Mouse (Mus musculus): ENCODE results near the gene Rsu1.

Rsu1 gene

DNA sequence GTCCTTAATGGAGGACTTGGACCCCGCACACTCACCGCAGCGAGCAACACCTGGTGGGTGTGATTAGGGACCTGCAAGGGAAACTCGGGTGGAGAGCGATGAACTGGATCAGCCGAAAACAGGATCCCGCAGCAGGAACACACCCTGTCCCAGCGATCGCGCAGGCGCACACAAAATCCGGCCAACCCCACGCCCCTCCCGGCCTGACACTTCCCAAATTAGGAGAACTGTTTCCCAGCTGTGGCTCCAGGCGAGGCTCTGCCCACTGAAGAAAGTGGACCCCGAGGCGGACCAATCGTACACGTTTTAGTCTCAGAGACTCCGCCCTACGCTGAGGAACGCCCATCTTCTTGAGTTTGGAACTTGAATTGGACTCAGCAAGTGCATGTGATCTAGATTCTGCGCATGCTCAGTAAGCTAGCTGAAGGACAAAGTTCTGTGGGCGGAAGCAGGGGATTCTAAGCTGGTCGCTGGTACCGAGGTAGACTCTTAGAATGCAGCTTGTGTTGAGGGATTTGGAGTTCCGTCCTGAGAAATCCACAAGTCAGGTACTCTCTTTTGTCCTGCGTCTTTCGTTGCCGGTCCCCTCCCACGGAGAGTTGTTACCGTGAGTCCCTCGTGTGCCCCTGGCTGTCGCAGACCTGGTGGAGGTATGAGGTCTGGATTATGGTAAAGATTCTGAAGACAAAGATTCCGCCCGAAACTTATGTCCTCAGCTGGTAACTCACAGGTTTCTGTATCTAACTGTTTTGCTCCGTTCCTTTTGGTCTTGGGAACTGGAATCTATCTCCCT, at the start of gene Rsu1:
Rsu1 (minus strand) TSS at position 251 of the 793 bp plus-strand sequence.
- DNase-seq: peak; percentile 100

DNA sequence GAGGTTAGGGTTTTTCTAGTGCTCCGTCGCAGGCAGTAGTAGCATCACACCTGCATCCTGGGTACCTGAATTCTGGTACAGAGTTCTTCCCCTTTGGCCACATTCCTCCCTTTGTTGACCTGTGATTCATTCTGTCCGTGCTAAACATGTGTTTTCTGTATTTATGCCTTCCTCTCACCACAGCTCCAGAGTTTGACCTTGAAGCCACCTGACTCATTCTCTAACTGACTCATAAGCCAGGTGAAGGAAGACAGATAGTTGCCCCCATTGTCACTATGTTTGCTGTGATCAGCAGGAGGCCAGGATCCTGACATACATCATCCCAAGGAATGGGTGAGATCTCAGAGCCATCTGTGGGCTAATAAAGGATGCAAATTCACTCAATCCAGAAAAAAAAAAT, 32.2 kb upstream of the Rsu1 start:
- DNase-seq: no peak

DNA sequence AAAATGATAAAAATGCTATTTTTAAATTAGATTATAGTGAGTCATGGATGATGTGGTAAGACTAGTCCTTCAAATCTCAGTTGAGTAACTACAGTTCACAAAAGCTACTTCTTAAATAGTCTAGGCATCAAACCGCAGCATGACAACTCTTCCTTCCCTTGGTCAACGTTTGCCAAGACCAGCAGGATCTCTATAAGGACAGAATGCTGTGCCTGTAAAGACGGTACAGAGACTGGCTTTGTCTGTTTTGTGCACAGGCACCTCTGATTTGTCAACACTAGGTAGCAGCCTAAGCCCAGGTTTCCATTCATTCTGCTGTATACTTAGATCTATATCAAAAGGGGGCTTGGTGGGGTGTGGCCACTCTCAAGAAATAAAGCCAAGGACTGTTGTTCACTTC, 27.8 kb upstream of the Rsu1 start:
- DNase-seq: peak; percentile 66

DNA sequence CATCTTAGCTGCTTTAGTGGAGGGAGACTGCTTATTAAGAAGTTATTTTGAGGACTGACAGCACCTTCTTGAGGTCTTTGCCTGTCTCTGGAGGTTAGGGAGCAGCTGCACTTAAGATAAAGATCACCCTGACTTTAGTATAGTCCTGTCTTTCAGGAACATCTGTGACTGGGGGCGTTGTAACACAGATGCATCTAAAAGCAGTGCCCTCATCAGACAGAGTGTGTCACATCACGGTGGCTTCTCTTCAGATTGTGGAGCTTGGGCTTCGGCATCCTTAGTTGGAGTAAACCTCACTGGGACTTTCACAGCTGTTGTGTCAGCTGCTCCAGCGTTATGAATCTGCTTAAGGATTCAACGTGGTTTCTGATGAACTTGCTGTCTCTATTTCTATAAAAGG, 26.5 kb upstream of the Rsu1 start:
- no peak for DNase-seq

DNA sequence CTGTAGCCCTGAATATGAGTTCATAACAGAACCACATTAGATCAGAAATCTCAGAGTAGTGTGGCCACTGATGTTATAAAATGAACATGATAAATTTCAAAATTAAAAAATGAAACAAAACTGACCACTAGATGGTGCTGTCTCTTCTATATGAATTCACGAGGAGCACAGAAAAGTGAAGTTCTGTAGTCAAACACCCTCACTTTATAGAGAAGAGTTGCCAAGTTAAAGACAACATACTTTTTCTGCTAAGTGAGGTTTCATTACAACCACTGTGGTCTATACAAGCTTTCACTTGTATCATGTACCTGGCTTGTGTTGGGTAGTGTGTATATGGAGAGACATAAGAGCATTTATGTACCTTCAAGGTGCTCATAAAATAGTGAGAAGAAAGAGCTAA, 19.4 kb upstream of the Rsu1 start:
- DNase-seq: peak; percentile 67

DNA sequence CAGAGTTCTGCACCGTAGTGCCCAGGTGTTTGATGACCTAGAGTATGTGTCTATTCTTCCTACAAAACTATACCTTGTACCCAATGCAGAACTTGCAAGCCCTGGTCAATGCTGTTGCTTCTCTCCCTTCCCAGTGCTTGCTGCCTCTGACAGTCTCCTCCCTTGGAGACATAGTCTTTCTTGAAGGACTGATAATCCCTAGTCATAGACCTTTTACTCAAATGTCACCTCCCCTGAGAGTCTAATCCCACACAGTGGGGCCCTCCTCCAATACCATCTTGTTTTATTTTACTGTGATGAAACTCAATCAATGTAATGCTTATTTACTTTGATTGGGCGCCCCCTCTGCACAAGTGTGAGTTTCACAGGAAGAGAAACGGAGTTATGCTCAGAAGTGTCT, 18.9 kb upstream of the Rsu1 start:
- DNase-seq: no peak

DNA sequence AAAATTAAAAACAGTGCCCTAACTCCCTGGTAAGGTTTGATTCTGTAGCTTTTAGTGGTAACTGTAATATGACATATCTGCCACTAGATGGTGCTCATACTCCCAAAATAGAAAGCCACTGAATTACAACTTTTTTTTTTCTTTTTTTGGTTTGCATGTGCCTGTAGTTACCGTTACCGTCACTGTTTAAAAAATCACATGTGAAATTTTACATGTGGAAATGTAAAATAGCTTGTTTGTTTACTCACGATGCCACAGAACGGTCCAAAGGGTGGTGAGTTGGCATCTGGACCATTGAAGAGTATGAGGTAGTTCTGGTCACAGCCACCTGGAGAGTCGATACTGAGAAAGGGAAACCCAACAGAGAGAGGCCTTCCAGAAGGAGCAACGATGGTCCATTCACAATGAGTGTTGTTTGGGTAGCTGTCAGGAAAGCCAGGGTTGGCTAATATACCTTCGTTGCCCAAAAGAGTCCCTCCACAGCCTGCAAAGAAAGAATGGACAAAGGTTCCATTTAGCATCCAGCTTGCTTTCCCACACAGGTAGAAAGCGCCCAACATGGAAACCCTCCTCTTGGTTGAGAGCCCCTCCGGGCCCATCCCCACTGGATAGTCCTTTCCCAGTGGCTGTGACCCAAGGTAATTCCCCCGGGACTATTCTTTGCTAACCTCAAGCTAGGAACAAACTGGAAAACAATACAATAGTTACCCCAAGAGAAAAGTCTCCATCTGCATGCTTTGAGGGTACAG, 7.1 kb upstream of the Rsu1 start:
- DNase-seq: no peak

DNA sequence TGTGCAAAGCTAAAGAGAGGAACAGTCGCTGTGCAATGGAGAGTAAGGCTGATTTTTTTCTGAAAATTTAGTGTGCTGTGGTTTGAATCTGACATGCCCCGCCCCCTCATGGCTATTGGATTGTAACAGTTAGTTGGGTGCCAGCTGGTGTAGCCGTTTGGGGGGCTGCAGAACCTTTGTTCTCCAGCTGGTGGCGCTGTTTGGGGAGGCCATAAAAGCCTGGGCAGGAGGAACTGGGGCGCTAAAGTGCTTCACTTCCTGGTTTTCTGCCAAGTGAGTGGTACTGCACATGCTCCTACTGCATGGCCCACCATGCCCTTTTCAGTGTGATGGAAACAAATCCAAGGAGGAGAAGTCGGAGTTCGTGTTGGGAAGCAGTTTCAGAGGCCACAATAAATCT, 4.7 kb upstream of the Rsu1 start:
- DNase-seq: no peak

DNA sequence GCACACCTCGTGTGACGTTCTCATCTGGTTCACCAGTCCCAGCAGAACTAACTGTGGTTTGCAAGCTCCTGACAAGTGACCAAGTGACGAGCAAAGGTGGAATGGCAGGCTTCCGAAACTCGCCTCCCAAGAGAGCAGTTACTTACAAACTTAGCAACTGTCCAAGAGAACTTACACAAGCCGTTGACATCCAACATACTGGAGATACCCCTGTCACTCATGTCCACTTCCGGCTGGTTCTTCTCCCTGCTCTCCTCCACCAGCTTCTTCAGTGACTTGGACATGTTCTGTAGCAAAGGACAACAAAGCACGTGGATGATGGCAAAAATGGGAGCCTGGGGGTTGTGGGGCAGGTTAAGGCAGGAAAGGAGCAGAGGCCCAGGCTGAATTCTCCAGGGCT, 479 bp downstream of the Rsu1 start:
- DNase-seq: peak; percentile 50

DNA sequence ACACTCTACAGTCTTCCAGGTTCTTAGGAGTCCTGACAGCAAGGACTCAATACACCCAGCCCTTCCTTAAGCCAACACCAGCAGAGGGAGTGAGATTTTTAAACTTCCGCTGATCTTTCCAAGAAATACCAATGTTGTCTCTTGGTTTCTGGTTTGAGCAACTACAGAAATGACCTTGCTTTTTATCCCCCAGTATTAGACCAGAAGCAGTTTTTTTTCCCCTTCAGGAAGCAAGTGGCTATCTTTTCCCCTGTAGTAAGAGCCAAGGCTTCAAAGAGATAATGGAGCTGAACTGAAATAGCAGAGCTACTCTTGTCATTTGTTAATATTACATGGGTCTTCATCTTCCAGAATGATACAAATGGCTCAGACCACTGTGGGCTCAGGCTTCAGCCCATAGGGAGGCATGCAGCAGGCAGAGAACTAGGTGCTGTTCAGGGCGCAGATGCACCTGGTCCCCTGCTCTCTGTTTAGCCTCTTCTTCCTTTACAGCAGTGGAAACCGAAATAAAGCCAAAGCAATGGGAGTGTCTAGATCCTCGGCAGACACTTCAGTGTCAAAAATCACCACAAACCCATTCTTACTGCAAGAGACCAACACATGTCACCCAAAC, 2.4 kb downstream of the Rsu1 start:
- DNase-seq: no peak

DNA sequence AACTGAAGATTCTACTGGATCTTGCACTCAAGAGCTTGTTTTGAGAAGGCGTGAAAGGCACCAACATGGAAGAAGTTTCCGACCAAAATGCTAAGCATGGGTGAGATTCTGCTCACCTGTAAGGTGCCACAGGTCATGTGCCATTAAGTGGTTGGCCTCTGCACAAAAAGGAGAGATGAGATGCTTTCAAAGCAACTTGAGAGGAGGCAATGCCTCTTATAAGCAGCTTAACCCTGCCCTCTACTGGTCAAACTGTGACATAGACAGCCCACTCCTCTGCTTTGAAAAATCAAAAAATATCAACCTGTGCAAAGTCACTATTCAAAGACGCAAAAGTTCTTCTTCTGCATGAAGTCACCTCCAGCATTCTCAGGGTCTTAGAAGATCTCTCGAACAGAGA, 6.3 kb downstream of the Rsu1 start:
- DNase-seq: peak; percentile 30

DNA sequence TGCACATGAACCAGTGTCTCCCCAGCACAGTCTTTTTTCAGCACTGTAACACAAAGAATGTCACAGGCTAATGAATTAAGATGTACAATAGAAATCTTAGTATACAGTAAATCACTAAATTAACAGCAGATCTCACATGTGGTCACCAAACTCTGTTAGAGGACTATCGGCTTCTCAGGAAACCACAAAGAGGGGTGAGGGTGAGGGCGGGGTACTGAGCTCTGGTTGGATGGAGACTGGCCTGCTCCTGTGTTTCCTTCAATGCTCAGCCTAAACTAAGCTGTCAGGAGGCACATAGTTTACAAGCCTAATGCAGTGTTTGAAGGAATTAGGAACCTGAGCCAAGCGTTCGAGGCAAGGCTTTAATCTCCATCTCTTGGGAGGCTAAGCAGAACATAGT, 8.1 kb downstream of the Rsu1 start:
- DNase-seq: no peak

DNA sequence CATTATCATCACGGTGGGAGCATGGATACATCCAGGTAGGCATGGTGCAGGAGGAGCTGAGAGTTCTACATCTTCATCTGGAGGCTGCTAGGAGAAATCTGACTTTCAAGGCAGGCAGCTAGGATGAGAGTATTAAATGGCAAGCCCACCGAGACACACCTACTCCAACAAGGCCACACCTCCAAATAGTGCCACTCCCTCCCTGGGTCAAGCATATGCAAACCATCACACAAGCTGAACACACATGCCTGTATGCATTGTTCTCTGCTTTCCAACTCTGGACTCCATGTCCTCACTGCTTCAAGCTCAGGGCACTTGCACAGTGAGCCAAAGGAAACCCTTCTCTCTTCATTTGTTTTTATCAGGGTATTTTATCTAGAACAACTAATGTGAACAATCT, 12.6 kb downstream of the Rsu1 start:
- DNase-seq: no peak

DNA sequence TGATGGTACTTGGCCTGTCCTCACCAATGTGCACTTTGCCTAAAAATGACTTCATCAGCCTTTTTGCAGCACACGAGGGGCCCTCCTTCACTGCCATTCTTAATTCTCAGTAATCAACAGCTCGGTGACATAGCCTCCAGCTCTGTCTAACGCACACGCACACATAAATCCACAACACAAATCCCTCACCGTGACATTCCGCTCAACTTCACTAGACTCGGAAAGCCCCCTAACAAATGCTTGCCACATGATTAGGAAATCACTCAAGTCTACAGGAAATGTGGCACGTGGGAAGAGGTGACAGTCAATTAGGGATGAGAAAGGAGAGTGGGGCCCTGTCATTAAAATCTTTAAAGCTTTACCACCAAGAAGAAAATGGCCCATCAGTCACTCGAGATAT, 30.5 kb downstream of the Rsu1 start:
- no peak for DNase-seq

DNA sequence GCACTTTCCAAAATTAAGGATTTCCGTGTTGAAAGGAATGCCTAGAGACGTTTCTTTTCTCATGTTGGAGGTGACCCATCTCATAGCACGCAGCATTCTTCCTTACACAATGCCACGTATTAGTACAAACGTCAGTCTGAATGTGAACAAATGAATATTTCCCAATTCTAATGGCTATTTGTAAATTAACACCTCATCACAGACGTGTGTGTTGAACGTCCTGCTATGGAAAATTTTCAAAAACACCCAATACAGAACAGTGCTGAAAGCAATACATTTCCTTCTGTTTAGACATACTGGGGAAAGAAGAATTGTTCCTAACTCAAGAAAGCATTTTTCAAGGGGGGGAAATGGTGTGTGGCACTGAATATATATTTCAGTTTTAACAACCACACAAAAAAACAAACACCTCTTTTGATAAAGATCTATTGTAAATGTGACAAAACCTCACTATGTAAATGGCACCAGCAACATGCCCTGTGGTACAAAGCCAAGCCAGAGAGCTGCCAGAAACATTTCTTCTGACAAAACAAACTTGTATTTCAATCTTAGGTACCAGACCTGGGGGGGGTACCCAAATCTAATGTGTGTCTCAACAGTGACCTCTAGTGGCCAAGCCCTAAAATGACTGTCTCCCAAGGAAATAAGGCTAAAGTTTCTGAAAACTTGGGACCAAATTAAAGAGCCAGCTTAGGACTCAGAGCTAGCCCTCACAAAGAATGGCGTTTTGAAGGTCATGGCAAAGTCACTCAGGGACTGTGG, 33.9 kb downstream of the Rsu1 start:
- DNase-seq: peak; percentile 70

DNA sequence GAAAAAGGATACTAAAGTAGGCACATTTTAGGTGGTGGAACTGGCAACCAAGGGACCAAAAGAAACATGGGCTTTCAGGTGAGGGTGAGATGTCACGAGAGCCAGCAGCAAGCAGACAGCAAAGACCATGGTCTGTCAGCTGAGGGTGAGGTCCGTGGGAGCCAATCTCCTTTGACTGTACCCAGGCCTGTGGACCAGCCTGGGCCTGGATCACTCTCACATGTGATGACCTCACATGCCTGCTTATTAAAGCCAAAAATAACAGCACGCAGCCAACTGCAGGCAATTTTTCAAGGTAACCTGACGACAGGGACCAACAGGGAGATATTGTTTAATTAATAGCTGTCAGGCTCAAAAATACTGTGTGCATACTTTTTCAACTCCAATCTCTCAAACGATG, 35.5 kb downstream of the Rsu1 start:
- no peak for DNase-seq

DNA sequence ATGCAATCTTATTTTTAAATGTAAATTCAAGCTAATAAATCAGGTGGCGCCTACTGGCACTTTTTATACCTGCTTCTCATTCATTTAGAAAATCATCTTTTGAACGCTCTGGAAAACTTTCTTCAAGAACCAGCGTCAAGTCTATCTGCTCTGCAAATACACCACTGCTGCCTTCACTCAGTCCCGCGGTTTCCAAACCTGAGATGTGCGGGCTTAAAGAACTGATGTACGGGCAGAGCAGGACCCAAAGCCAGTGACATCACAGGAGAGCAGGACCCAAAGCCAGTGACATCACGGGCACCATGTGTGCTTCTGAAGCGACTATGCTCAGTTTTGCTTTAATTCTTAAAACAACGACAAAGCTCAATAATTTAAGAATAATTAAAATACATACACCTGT, 36.4 kb downstream of the Rsu1 start:
- DNase-seq: no peak

DNA sequence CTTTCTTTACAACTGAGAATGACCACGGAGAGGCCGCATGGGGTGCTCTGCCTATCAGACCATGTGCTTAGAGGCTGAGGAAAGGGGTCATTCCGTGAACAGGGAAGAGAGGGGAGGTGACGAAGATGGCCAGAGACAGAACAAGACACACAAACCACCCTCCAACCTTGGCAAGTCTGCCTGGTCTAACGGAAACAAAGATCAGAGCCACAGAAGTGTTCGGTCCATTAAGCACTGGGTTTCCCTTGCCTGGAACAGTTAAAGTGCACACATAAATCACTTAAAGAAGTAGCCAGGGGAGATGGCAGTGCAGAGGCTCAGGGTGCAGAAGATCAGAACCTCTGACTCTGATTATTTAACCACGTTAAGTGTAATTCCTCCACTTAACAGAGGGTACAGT, 37.3 kb downstream of the Rsu1 start:
- no peak for DNase-seq

DNA sequence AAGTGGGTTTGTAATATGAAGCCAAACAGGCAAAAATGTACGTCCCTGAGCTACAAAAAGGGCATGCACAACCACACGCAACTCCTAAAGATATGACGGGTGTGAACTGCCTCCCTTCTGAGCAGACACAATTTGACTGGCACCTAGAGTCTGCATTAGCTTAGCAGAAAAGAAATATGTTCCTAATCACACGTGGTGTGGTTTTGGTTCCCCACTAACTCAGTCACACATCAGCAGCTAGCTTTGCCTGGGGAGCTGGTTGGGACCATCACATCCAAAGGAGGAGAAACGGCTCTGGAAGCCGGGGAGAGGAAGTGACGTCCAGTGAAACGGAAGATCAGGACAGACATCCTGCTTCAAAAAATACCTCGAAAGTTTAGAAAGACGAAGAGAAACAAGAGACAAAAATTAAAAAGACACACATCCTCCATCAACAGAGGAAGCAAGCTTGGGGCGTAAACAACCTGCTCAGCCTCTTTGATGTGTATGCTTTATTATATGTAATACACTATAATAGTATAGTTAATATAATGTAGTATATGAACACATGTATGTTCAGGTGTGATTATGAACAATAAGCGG, 37.9 kb downstream of the Rsu1 start:
- no peak for DNase-seq

DNA sequence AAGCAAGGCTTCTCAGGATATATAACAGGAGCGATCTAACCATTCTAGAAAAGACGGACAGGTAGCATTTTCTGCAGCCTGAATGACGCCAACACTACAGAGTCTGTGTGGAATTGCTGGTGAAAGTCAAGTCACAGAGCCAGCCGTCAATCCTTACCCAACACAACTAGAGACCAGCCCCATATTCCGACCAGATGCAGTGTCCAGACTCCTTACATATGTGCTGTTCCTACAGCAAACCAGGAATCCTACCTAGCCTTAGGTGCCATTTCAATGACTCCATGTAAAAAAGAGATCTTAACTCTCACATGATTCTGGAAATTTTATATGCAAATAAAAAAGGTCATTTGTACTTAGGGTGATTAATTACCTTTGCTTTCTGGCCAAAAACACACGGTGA, 38.9 kb downstream of the Rsu1 start:
- no peak for DNase-seq

DNA sequence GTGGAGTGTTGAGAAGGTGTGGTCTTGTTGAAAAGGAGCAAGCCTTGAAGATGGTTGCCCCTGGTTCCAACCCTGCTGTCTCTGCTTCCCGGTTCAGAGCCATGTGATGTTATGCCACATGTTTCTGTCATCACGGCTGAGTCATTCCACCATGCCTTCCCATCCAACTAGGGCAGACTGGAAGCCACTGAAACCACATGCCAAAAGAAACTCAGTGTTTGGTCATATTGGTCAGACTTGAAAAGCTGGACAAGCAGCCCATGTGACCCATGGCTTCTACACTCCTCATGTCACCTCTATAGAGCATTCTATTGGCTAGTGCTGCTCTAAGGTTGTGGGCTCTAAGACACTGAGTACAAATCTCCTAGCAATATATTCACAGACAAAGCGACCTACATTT, 41.5 kb downstream of the Rsu1 start:
- no peak for DNase-seq

DNA sequence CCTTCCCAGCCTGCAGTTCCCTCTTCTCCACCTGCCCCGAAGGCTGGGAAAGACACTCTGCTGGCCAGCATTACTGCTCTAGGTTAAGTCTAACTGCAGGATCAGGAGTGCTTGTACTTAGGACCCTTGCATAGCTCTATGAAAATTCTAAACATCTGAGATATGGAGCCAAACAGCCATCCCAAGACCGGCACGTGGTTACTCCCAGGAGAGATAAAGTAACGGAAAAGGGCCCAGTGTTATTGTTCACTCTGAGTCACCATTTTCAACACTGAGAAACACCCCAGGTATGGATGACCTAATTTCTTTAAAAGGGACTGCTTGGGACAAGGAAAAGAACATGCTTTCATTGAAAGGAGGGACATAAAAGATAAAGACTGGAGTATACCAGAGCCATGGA, 45.2 kb downstream of the Rsu1 start:
- no peak for DNase-seq

DNA sequence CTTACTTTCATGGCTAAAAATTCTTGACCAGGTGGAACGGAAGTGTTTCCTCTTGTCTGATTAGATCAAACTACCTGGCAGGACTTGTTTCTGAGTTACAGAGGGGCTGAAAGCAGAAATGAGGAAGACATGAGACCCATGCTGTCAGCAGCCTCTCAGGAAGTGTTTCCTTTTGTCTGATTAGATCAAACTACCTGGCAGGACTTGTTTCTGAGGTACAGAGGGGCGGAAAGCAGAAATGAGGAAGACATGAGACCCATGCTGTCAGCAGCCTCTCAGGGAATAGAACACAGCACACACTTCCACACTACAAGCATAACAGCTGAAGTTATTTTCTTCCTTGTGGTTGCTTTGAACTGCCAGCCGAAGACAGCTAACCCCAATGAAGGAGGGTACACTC, 46.7 kb downstream of the Rsu1 start:
- DNase-seq: no peak
